Comparison of ENCODE assay signal across 8 mouse cellular contexts in the genomic region with DNA sequence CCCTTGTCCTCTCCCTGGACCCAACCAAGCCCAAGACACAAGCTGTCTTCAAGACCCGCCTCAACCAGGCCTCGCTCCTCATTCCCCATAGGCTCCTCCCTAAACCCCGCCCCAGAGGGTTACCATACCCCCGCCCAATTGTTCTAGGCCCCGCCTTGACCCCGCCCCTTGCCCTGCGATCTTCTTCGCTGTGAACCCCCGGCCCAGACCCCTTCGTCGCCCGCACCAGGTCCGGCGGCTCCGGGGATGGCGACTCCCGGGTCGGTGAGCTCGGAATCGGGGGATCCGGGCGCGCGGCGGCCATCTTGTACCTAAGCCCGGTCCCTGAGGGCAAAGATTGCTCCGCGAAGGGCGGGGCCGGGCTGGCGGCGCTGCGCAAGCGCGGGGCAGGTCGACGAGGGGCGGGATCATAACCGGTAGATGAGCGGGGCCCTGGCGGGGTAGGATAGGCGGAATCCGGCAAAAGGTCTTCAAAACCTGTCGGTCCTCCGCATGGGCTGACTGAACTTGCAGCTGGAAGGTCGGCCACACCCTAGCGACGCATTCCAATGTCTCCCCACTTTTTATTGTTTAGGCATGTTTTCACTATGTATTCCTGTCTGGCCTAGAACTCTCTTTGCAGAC. TPM values are rescaled to one million over a fixed set of nuclear protein-coding genes. Genes with fewer than 3 reads are reported as not detected.
DNase-seq lines count a peak whose midpoint lies in the region; ATAC-seq and TF ChIP-seq lines count a peak whose summit lies in the region.

Gene Zfp784 (minus strand): TSS at position 338 of the 624 bp plus-strand sequence.

- DNase-seq in 416B (ENCODE audit: low read depth): peak; percentile 94
- DNase-seq in heart, adult 9 months (ENCODE audit: low spot score in 2 of 2): peak; percentile 96
- DNase-seq in liver: peak; percentile 95
- DNase-seq in spleen, postnatal 4 days (ENCODE audit: low spot score in 2 of 2): peak; percentile 94 to 96

- peak within 1 kb of the TSS; percentile 91 for H3K4me3 ChIP-seq in bone marrow, adult 2 months (replicated peaks; ENCODE audit: control insufficient read depth, low read depth, low read length)
- peak within 1 kb of the TSS; percentile 59 for H3K4me3 ChIP-seq in embryonic facial prominence, embryonic 15.5 days (replicated peaks)
- H3K4me3 ChIP-seq in kidney, embryonic 15.5 days (replicated peaks): peak within 1 kb of the TSS; percentile 67

- H3K9me3 ChIP-seq in embryonic facial prominence, embryonic 15.5 days (replicated peaks): 0 out of 2 replicates have a peak, but pooled peaks cover 4% of the 10 kb centered on the region
- H3K9me3 ChIP-seq in kidney, embryonic 15.5 days (replicated peaks): no peaks in the 10 kb centered on the region

- TF ChIP-seq POLR2A in bone marrow, adult 2 months (IDR thresholded peaks at IDR 0.05; ENCODE audit: borderline replicate concordance, control insufficient read depth, low read depth, low read length): peak; percentile 41; the same call in 1 of the 2 replicates

- ATAC-seq in embryonic facial prominence, embryonic 15.5 days (ENCODE audit: insufficient number of reproducible peaks, low FRiP score, low TSS enrichment, low read depth): peak; percentile 95
- ATAC-seq in kidney, embryonic 15.5 days (replicated peaks; ENCODE audit: low FRiP score): peak; percentile 98
- peak; percentile 81 for ATAC-seq in monocyte, adult 5-6 weeks (replicated peaks; ENCODE audit: insufficient number of reproducible peaks, low FRiP score, low TSS enrichment, poor library complexity, severe bottlenecking)

- peak within 1 kb of the TSS; percentile 92 for H3K27ac ChIP-seq in bone marrow, adult 2 months (ENCODE audit: control insufficient read depth, insufficient read depth, low read depth, low read length, poor library complexity)
- peak within 1 kb of the TSS; percentile 97 for H3K27ac ChIP-seq in embryonic facial prominence, embryonic 15.5 days (replicated peaks)
- peak within 1 kb of the TSS; percentile 97 for H3K27ac ChIP-seq in kidney, embryonic 15.5 days

- peaks cover 2% of the 10 kb centered on the region for H3K4me1 ChIP-seq in bone marrow, adult 2 months (ENCODE audit: control insufficient read depth, insufficient read depth, low read length)
- H3K4me1 ChIP-seq in embryonic facial prominence, embryonic 15.5 days: peaks cover 4% of the 10 kb centered on the region; the same call in 1 of the 2 replicates
- peaks cover 11% of the 10 kb centered on the region; the same call in 1 of the 2 replicates for H3K4me1 ChIP-seq in kidney, embryonic 15.5 days

- H3K36me3 ChIP-seq in embryonic facial prominence, embryonic 15.5 days: peaks cover 36% of the 10 kb centered on the region
- peaks cover 40% of the 10 kb centered on the region for H3K36me3 ChIP-seq in kidney, embryonic 15.5 days

- WGBS in bone marrow, adult 2 months: under 1% methylated on average over 48 of the region's 48 CpGs
- WGBS in embryonic facial prominence, embryonic 15.5 days: under 1% methylated on average over 48 of the region's 48 CpGs
- WGBS in kidney, embryonic 15.5 days: under 1% methylated on average over 48 of the region's 48 CpGs

- H3K27me3 ChIP-seq in embryonic facial prominence, embryonic 15.5 days: no peaks in the 10 kb centered on the region
- H3K27me3 ChIP-seq in kidney, embryonic 15.5 days: no peaks in the 10 kb centered on the region

- peak within 1 kb of the TSS; percentile 49 for H3K9ac ChIP-seq in embryonic facial prominence, embryonic 15.5 days
- peak within 1 kb of the TSS; percentile 80 for H3K9ac ChIP-seq in kidney, embryonic 15.5 days

- peak within 1 kb of the TSS; percentile 52 for H3K4me2 ChIP-seq in embryonic facial prominence, embryonic 15.5 days (replicated peaks)
- peak within 1 kb of the TSS; percentile 62 for H3K4me2 ChIP-seq in kidney, embryonic 15.5 days

- no peak for TF ChIP-seq CTCF in bone marrow, adult 2 months (IDR thresholded peaks at IDR 0.05; ENCODE audit: control insufficient read depth, insufficient read depth, low read length)

RNA-seq across cellular contexts. Expression of gene Zfp784, which starts in this region (rescaled TPM):
- polyA plus RNA-seq in bone marrow, adult 2 months (2011; ENCODE audit: insufficient read depth, insufficient read length, low replicate concordance, missing spikeins): 0.90 and 2.3 TPM in 2 replicates
- polyA plus RNA-seq in embryonic facial prominence, embryonic 15.5 days (2015; fragmentation: Nextera tagmentation; extraction: Ambion mirVana): 6.7 and 7.5 TPM in 2 replicates
- polyA plus RNA-seq in kidney, embryonic 15.5 days (2015; fragmentation: Nextera tagmentation; extraction: Ambion mirVana): 6.3 and 6.4 TPM in 2 replicates
- 3.0 to 3.8 TPM (median 3.1 TPM) in 3 replicates for total RNA-seq in monocyte, adult 5-6 weeks (2017)

Comparison
In these comparisons a context has a peak if more than half of its experiments do, and no peak if none do; other contexts are left out.
1. Peak in every context shown above with its lines: DNase-seq, ATAC-seq, H3K4me3 ChIP-seq and H3K27ac ChIP-seq.